Mouse (Mus musculus): ENCODE measurements around the gene Masp2.

- TF ChIP-seq CTCF (IDR thresholded peaks at IDR 0.05; ENCODE audit: borderline replicate concordance, extremely low read depth, insufficient read depth, insufficient read length) (no peak), POLR2A (IDR thresholded peaks at IDR 0.05; ENCODE audit: borderline replicate concordance, extremely low read depth, insufficient read depth, insufficient read length, poor library complexity, severe bottlenecking) (no peak)
Measured at GRCm38 (mm10) chr4:148619805-148620204, 17.5 kb downstream of the Masp2 start.

All from brain, embryonic 14.5 days (tissue).